ENCODE assay signal across 33 mouse cellular contexts in genomic region chr14:59686229-59686628, GRCm38 (mm10).
"Had no signal": no experiment of that assay in that cellular context is flagged by ENCODE, and none has a peak within 500 bp of the region (broad histone marks: within the 10 kb centered on the region; RNA-seq: fewer than 3 reads in every experiment).

No protein-coding gene starts in this region.

- H3K36me3 ChIP-seq: heart, embryonic 10.5 days; heart, embryonic 12.5 days; heart, embryonic 13.5 days; heart, embryonic 15.5 days; hindbrain, embryonic 10.5 days; hindbrain, embryonic 12.5 days; hindbrain, embryonic 13.5 days; hindbrain, embryonic 15.5 days; kidney, embryonic 15.5 days had no signal

- H3K9ac ChIP-seq: heart, embryonic 12.5 days; heart, embryonic 13.5 days; heart, embryonic 15.5 days; hindbrain, embryonic 12.5 days; hindbrain, embryonic 13.5 days; hindbrain, embryonic 14.5 days; hindbrain, embryonic 15.5 days; kidney, embryonic 15.5 days had no signal

- H3K27me3 ChIP-seq: heart, embryonic 12.5 days; heart, embryonic 13.5 days; heart, embryonic 15.5 days; hindbrain, embryonic 15.5 days had no signal

- H3K4me3 ChIP-seq: heart, embryonic 10.5 days; heart, embryonic 12.5 days; heart, embryonic 13.5 days; heart, embryonic 15.5 days; hindbrain, embryonic 10.5 days; hindbrain, embryonic 12.5 days; hindbrain, embryonic 13.5 days; hindbrain, embryonic 15.5 days; kidney, embryonic 15.5 days; layer of hippocampus, adult 2 months; left cerebral cortex, adult 2 months had no signal

- H3K4me1 ChIP-seq: hindbrain, embryonic 13.5 days; hindbrain, embryonic 15.5 days had no signal

- H3K9me3 ChIP-seq: heart, embryonic 10.5 days; heart, embryonic 12.5 days; heart, embryonic 13.5 days; heart, embryonic 15.5 days; hindbrain, embryonic 10.5 days; hindbrain, embryonic 12.5 days; hindbrain, embryonic 13.5 days; hindbrain, embryonic 15.5 days; kidney, embryonic 15.5 days had no signal

- DNase-seq: heart, postnatal 10 days; heart, postnatal 14 days; heart, postnatal 36 days; heart, postnatal 4 days; kidney, adult 11 months; kidney, adult 18-20 months; kidney, adult 2 months; kidney, adult 8-10 months; kidney, adult 9 months; kidney, postnatal 10 days; kidney, postnatal 14 days; kidney, postnatal 25 days; kidney, postnatal 36 days; kidney, postnatal 4 days; layer of hippocampus, adult 9-11 months; layer of hippocampus, postnatal 36 days had no signal

- H3K4me2 ChIP-seq: heart, embryonic 11.5 days; heart, embryonic 12.5 days; heart, embryonic 13.5 days; heart, embryonic 15.5 days; hindbrain, embryonic 12.5 days; hindbrain, embryonic 13.5 days; hindbrain, embryonic 14.5 days; hindbrain, embryonic 15.5 days; kidney, embryonic 15.5 days had no signal

- ATAC-seq: hindbrain, embryonic 16.5 days; hindbrain, postnatal 0 days; inflammation-experienced regulatory T-cells, adult 6 months had no signal

- H3K27ac ChIP-seq: heart, embryonic 13.5 days; heart, embryonic 15.5 days; hindbrain, embryonic 10.5 days; hindbrain, embryonic 12.5 days; hindbrain, embryonic 13.5 days; hindbrain, embryonic 14.5 days; hindbrain, embryonic 15.5 days; hindbrain, postnatal 0 days; kidney, embryonic 15.5 days; kidney, postnatal 0 days; layer of hippocampus, adult 2 months; left cerebral cortex, adult 2 months had no signal
